Mouse (Mus musculus): ENCODE data around the gene Rfxap.

The Rfxap gene

DNA sequence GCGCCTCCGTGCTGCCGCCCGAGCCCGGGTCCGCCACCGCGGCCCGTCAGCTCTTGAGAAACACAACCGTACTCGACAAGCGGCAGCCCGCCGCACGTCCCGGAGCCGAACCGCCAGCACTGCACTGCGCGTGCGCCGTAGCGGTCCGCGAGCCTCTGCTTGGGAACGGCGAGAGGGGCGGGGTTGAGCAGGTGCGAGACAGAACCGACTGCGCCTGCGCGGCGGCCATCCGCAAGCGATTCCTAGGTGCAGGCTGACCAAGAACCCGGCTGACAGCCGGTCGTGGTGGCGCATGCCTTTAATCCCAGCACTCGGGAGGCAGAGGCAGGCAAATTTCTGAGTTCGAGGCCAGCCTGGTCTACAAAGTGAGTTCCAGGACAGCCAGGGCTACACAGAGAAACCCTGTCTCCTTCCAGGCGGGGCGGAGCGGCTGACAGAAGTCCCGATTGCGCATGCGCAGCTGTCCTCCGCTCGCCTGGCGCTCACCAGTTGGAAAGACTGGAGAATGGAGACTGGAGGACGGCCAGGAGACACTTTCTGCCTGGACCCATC lies at the start of gene Rfxap:
Gene Rfxap, minus strand, starts transcription at position 126 of the 552 bp plus-strand sequence.
- DNase-seq (ENCODE audit: low read depth, low spot score) = peak; percentile 93

DNA sequence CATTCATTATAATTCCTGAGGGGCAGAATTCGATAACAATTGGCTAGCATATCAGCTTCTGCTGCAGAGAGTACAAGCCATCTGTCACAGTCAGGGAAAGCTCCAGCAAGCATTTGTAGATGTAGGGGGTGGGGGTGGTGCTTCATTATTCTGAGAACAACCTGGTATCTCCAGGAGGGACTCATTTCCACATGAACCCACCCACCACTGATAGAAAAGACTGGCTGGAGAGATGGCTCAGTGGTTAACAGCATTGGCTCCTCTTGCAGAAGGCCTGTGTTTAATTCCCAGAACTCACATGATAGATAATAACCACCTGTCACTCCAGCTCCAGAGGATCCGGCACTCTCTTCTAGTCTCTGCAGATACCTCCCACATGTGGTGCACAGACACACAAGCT lies 27.8 kb upstream of the Rfxap start:
- DNase-seq (ENCODE audit: low read depth, low spot score) = peak; percentile 71

- no peak for DNase-seq (ENCODE audit: low read depth, low spot score)
These were observed 24.9 kb upstream of the Rfxap start for GRCm38 (mm10) chr3:54832491-54832890.

- DNase-seq (ENCODE audit: low read depth, low spot score) = no peak
These were observed 14.9 kb upstream of the Rfxap start for GRCm38 (mm10) chr3:54822526-54822925.

- no peak for DNase-seq (ENCODE audit: low read depth, low spot score)
These were observed 7.7 kb upstream of the Rfxap start for GRCm38 (mm10) chr3:54815292-54815691.

- no peak for DNase-seq (ENCODE audit: low read depth, low spot score)
These were observed 7.0 kb upstream of the Rfxap start for GRCm38 (mm10) chr3:54814622-54815021.

DNA sequence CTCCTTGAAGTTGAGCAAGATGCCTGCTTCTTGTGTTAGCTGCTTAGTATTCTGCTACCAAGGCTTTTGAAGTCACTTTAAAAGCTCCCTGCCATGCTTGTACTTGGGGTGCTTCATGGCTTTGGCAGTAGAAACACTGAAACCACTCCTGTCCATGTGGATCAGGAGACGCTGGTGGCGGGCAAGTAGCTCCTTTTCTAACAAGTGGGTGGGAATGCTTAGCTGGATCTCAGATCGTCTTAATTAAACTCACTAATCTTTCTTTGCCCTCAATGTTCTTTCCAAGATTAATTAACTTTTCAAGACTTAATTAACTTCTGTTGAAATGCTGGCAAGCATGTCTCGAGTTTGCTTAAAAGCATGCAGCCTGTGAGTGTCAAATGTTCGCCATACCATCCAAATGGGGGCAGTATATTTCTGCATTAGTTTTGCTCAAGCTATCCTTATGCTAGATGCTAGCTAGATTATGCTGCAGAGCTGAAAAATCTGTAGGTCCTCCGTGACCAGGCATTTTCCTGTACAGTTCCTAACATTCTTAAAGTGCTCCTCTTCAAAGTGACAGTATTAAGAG lies 5.9 kb upstream of the Rfxap start:
- DNase-seq (ENCODE audit: low read depth, low spot score) = peak; percentile 46

GRCm38 (mm10) chr3:54811616-54812015 lies 4.0 kb upstream of the Rfxap start:
- DNase-seq (ENCODE audit: low read depth, low spot score) = no peak

DNA sequence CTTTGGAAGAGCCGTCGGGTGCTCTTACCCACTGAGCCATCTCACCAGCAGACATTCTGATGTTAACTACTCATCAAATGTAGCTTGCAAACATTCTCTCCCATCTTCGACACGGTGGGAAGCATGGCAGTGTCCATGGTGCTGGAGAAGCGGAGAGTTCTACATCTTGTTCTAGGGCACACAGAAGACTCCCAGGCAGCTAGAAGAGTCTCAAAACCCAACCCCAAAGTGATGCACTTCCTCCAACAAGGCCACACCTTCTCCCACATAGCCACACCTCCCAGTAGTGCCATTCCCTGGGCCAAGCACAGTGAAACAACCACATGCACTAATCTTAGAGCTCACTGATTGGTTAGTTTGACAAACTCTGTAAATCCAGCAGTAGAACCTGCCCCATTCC lies 1.5 kb upstream of the Rfxap start:
- no peak for DNase-seq (ENCODE audit: low read depth, low spot score)

- no peak for DNase-seq (ENCODE audit: low read depth, low spot score)
These were observed 430 bp downstream of the Rfxap start for GRCm38 (mm10) chr3:54807061-54807661.

DNA sequence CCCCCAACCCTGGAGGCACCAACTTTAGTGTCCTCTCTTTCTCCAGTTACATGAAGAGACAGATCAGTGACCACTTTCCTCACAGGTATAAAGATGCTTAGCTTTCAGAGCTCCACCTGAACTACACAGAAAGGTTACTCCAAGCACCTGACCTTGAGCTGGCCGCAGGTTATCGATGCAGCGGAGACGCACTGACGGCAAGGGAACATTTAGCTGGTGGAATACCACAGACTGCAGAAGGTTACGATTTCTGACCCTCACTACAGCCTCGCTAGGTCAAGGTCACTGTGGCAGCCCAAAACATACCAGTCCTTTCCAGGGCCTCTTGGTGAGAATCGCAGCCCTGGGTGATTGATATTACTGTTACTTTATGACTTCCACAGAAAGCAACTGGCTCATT lies 3.9 kb downstream of the Rfxap start:
- no peak for DNase-seq (ENCODE audit: low read depth, low spot score)

- no peak for DNase-seq (ENCODE audit: low read depth, low spot score)
These were observed 10.4 kb downstream of the Rfxap start for GRCm38 (mm10) chr3:54797211-54797610.

DNA sequence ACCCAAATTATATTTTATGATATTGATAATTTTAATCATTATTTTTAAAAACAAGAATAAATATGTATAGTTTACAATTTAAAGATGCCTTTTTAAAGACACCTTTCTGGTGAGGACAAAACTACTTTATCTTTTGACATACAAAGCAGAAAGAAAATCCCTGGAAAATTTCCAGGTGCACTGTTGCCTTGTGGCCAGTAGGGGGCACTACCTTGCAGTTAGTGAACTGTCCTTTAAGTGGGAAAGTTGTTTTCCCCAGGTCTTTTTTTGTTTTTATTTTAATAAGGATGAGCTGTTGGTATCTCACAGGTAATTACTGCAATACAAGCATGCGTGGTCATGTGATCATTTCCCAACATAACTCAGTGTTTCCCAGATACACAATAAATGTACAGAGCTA lies 11.8 kb downstream of the Rfxap start:
- DNase-seq (ENCODE audit: low read depth, low spot score) = no peak

- no peak for DNase-seq (ENCODE audit: low read depth, low spot score)
These were observed 12.2 kb downstream of the Rfxap start for GRCm38 (mm10) chr3:54795379-54795778.

DNA sequence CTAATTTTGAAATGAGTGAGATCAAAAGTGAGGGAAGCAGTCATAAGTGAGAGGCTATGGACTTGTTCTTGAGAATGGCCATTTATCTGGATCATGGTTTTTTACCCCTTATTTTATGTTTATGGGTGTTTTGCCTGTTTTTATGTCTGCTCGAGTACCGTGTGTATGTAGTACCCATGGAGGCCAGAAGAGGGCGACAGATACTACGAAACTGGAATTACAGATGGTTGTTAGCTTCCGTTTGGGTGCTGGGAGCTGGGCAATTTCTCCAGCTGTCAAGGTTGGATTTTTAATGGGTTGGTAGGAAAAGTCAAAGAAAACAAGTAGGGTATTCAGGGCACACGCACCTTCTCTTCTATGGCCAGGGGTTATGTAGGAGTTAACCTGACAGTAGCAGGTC lies 13.8 kb downstream of the Rfxap start:
- no peak for DNase-seq (ENCODE audit: low read depth, low spot score)

DNA sequence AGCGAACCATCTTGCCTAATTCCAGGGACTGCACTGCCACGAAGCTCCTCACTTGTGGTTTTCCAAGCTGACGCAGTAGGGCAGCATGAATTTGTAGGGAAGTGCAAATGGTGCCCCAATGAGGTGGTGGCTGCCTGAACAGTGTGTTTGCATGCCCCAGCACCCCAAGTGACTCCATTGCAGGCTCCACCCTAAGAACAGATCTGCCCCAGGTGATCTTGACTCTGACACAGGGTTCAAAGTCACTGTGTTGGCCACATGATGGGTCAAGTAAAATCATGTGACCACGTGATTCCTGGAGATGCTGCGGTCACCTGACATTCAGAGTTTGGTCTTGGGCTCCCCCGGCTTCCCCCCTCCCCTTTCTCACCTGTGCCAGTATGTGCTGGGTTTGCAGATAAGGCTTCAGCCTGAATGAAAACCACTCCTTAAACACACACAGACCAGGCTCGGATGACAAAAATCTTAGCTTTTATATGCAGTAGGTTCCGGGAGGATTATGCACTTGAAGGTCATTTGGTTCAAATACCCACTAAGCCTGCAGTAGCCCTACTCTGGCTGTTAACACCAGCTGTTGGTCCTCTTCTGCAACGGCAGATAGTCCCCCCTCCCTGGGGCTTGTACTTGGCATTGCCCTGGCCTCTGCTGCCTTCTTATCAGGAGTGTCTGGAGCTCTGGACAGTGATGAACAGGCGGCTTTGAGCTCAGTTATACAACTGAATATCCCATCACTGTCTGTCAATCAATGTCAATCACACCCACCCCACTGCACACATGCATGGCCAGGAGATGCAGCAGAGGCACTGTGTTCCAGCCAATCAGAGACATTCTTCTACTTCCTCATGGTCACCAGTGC lies 15.5 kb downstream of the Rfxap start:
- DNase-seq (ENCODE audit: low read depth, low spot score) = no peak

- DNase-seq (ENCODE audit: low read depth, low spot score) = no peak
These were observed 17.0 kb downstream of the Rfxap start for GRCm38 (mm10) chr3:54790601-54791000.

DNA sequence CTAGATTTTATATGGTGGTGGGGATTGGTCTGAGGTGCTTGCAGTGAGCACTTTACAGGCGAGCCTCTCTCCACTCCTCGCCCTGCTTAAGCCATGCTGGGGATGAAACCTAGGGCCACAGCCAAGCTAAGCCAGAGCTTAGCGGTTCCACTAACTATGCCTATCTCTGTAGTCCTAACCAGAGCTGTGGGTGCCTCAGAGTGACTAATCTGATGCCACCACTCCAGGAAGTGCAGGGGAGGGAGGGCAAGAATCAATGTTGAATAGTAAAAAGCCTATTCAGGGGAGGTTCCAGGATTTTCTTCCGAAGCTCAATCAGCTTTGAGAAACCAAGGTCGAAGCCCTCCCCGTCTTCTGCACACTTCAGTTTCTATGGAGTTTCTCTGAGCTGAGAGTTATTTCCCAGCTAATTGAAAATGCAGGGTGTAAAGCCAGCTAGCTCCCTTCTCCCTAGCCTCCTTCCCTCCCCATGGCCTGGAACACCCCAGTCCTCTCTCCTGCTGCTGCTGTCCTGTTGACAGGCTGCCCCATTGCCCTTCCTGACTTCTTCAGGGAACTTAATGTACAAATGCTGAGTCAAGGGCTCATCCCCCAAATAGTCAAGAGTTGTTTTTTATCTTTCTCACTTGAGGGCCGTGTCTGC lies 31.5 kb downstream of the Rfxap start:
- no peak for DNase-seq (ENCODE audit: low read depth, low spot score)

DNA sequence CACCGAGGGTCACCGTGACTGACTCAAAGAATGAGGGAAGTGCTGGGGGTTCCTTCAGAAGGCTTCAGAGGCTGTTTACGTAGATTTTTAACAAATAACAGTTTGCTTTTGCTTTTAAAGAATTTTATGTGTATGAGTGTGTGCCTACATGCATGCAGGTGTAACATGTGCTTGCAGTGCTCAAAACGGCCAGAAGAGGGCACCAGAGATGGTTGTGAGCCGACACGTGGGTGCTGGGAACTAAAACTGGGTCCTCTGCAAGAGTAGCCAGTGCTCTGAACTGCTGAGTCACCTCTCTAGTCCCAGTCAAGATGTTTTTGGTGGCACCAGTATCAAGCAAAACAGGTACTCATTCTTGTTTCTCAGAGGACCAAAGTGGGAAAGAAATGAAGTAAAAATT lies 34.0 kb downstream of the Rfxap start:
- no peak for DNase-seq (ENCODE audit: low read depth, low spot score)

DNA sequence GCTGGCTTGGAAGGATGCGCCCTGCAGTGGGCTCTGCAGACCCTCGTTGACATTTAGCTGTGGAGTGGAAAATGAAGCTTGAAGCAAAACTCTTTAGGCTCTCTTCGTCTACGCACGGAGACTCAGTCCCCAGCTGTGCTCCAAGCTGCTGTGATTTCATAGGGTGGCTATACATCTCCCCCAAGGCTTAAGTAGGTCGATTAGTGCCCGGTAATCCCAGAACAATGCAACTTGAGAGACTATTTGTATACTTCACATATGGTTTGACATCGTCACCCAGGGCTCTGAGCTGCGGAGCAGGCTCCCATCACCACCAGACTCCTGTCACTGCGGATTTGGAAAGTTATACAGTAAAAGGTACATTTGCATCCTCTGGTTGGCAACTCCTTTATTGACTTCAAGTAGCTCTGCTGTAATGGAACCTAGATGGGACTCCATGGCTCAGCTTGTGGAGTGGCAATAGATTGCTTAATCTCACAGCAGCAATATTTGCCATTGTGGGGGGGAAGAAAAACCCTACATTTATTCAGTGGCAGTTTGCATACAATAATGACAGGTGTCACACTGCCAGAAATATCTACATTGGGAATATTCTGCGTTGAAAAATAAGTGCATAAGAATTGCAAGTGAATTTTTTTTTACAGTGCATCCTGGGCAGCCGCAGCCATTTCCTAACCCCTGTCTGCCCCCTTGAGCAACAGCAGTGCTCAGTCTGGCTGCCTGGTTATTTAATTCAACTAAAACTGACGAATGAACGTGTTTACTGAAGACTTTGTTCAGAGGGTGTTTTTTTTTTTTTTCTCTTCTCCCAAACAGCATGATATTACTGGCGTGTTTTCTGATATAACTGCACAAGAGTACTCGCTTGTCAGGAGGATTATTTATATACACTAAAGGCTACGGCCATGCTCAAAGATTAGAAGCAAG lies 38.0 kb downstream of the Rfxap start:
- DNase-seq (ENCODE audit: low read depth, low spot score) = no peak

DNA sequence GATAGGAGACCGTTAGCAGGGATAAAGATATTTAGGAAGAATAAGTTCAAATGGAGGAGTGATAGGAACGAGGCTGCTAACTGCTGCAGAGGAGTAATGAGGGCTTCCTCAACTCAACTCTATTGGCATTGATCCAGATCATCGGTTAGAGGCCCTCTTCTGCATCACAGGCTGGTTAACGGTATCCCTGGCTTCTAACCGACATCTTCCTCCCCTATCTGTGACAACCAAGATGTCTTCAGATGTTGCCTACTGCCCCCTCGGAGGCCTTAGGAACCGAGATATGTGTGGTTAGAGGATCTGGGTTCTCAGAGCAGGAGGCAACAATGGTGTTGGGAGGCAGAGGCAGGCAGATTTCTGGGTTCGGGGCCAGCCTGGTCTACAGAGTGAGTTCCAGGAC lies 39.0 kb downstream of the Rfxap start:
- no peak for DNase-seq (ENCODE audit: low read depth, low spot score)
